Mouse (Mus musculus): ENCODE data around the gene Tnpo2. TPM values are rescaled to one million over a fixed set of nuclear protein-coding genes. Genes with fewer than 3 reads are reported as not detected.

The Tnpo2 gene
- polyA plus RNA-seq (2014; fragmentation: Nextera tagmentation; extraction: Ambion mirVana) = 15.5 and 15.7 TPM in 2 replicates

- DNase-seq (ENCODE audit: low spot score) = peak; percentile 94
- Histone ChIP-seq H3K4me2 (ENCODE audit: low read length) (peak within 1 kb of the TSS; percentile 84), H3K9me3 (ENCODE audit: control insufficient read depth, low read length) (no peaks in the 10 kb centered on the region), H3K4me1 (replicated peaks; ENCODE audit: control insufficient read depth, insufficient read depth, low read length) (peaks cover 14% of the 10 kb centered on the region), H3K4me3 (ENCODE audit: low read depth, low read length) (peak within 1 kb of the TSS; percentile 64), H3K9ac (ENCODE audit: low read length) (peak within 1 kb of the TSS; percentile 69), H3K36me3 (ENCODE audit: control insufficient read depth, insufficient read depth, low read length) (peaks cover 41% of the 10 kb centered on the region), H3K27ac (ENCODE audit: low read depth) (peak within 1 kb of the TSS; percentile 99), H3K27me3 (replicated peaks; ENCODE audit: control insufficient read depth, insufficient read depth, low read length) (no peaks in the 10 kb centered on the region)
- ATAC-seq (replicated peaks; ENCODE audit: low FRiP score, low TSS enrichment, low read depth) = peak; percentile 92
- WGBS = 1% methylated on average over 58 of the region's 59 CpGs
Measured at GRCm38 (mm10) chr8:85036718-85037365, at the start of gene Tnpo2. Gene Tnpo2, plus strand, starts transcription at chr8:85036915.

GRCm38 (mm10) chr8:84987388-84987787, 49.3 kb upstream of the Tnpo2 start:
- Histone ChIP-seq H3K27me3 (replicated peaks; ENCODE audit: control insufficient read depth, insufficient read depth, low read length) (0 out of 2 replicates have a peak, but pooled peaks cover 11% of the 10 kb centered on the region), H3K9me3 (ENCODE audit: control insufficient read depth, low read length) (no peaks in the 10 kb centered on the region), H3K4me2 (ENCODE audit: low read length) (no peak overlapping the region), H3K4me1 (replicated peaks; ENCODE audit: control insufficient read depth, insufficient read depth, low read length) (peaks cover 19% of the 10 kb centered on the region), H3K27ac (ENCODE audit: low read depth) (no peak overlapping the region), H3K9ac (ENCODE audit: low read length) (no peak overlapping the region), H3K4me3 (ENCODE audit: low read depth, low read length) (no peak overlapping the region), H3K36me3 (ENCODE audit: control insufficient read depth, insufficient read depth, low read length) (no peaks in the 10 kb centered on the region)
- ATAC-seq (replicated peaks; ENCODE audit: low FRiP score, low TSS enrichment, low read depth) (no peak), DNase-seq (ENCODE audit: low spot score) (no peak)
- 87% methylated on average over 5 of the region's 5 CpGs for WGBS

GRCm38 (mm10) chr8:84987903-84988302, 48.8 kb upstream of the Tnpo2 start:
- Histone ChIP-seq H3K27me3 (replicated peaks; ENCODE audit: control insufficient read depth, insufficient read depth, low read length) (0 out of 2 replicates have a peak, but pooled peaks cover 11% of the 10 kb centered on the region), H3K4me1 (replicated peaks; ENCODE audit: control insufficient read depth, insufficient read depth, low read length) (peaks cover 19% of the 10 kb centered on the region), H3K27ac (ENCODE audit: low read depth) (no peak overlapping the region), H3K36me3 (ENCODE audit: control insufficient read depth, insufficient read depth, low read length) (no peaks in the 10 kb centered on the region), H3K4me3 (ENCODE audit: low read depth, low read length) (no peak overlapping the region), H3K4me2 (ENCODE audit: low read length) (no peak overlapping the region), H3K9ac (ENCODE audit: low read length) (no peak overlapping the region), H3K9me3 (ENCODE audit: control insufficient read depth, low read length) (no peaks in the 10 kb centered on the region)
- ATAC-seq (replicated peaks; ENCODE audit: low FRiP score, low TSS enrichment, low read depth) (no peak), DNase-seq (ENCODE audit: low spot score) (no peak)
- WGBS = 64% methylated on average over 2 of the region's 2 CpGs

GRCm38 (mm10) chr8:84989311-84989731, 47.4 kb upstream of the Tnpo2 start:
- 0 out of 2 replicates have a peak, but pooled peaks cover 11% of the 10 kb centered on the region for H3K27me3 ChIP-seq (replicated peaks; ENCODE audit: control insufficient read depth, insufficient read depth, low read length)
- H3K9ac ChIP-seq (ENCODE audit: low read length) = no peak overlapping the region
- 7% methylated on average over 15 of the region's 15 CpGs for WGBS
- no peaks in the 10 kb centered on the region for H3K36me3 ChIP-seq (ENCODE audit: control insufficient read depth, insufficient read depth, low read length)
- H3K9me3 ChIP-seq (ENCODE audit: control insufficient read depth, low read length) = no peaks in the 10 kb centered on the region
- DNase-seq (ENCODE audit: low spot score) (no peak), ATAC-seq (replicated peaks; ENCODE audit: low FRiP score, low TSS enrichment, low read depth) (no peak)
- H3K4me1 ChIP-seq (replicated peaks; ENCODE audit: control insufficient read depth, insufficient read depth, low read length) = peaks cover 17% of the 10 kb centered on the region
- peak overlapping the region; percentile 94 for H3K4me2 ChIP-seq (ENCODE audit: low read length)
- peak overlapping the region; percentile 86 for H3K27ac ChIP-seq (ENCODE audit: low read depth)
- peak overlapping the region; percentile 6; the same call in 1 of the 2 replicates for H3K4me3 ChIP-seq (ENCODE audit: low read depth, low read length)

- Histone ChIP-seq H3K4me1 (replicated peaks; ENCODE audit: control insufficient read depth, insufficient read depth, low read length) (peaks cover 12% of the 10 kb centered on the region), H3K9ac (ENCODE audit: low read length) (peak overlapping the region; percentile 69), H3K27me3 (replicated peaks; ENCODE audit: control insufficient read depth, insufficient read depth, low read length) (0 out of 2 replicates have a peak, but pooled peaks cover 11% of the 10 kb centered on the region), H3K4me2 (ENCODE audit: low read length) (peak overlapping the region; percentile 94), H3K36me3 (ENCODE audit: control insufficient read depth, insufficient read depth, low read length) (no peaks in the 10 kb centered on the region), H3K9me3 (ENCODE audit: control insufficient read depth, low read length) (no peaks in the 10 kb centered on the region), H3K27ac (ENCODE audit: low read depth) (peak overlapping the region; percentile 86), H3K4me3 (ENCODE audit: low read depth, low read length) (peak overlapping the region; percentile 60)
- DNase-seq (ENCODE audit: low spot score) = peak; percentile 97
- WGBS = under 1% methylated on average over 15 of the region's 15 CpGs
- peak; percentile 63 for ATAC-seq (replicated peaks; ENCODE audit: low FRiP score, low TSS enrichment, low read depth)
Measured at GRCm38 (mm10) chr8:84989810-84990209, 46.9 kb upstream of the Tnpo2 start.

DNA sequence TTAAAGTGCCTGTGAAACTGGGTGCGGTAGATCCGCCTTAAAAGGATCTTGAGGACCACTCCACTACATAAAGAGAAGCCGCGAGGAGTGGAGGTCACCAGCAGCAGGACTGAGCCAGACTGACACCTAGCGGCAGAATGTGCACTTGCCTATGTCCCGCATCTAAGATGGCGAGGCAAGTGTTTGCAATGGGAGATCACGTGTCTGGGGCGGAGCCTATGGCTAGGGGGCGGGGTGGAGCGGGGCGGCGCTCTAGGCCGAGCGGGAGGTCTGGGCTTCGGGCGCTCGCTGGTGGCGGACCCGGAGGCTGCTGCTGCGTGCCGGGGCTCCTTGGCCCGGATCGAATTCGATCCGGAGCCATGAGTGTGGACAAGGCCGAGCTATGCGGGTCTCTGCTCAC, 46.4 kb upstream of the Tnpo2 start, which contains the start of gene Hook2:
Hook2 (plus strand) TSS at position 255 of the 400 bp plus-strand sequence.
- Histone ChIP-seq H3K36me3 (ENCODE audit: control insufficient read depth, insufficient read depth, low read length) (no peaks in the 10 kb centered on the region), H3K9me3 (ENCODE audit: control insufficient read depth, low read length) (no peaks in the 10 kb centered on the region), H3K27me3 (replicated peaks; ENCODE audit: control insufficient read depth, insufficient read depth, low read length) (0 out of 2 replicates have a peak, but pooled peaks cover 11% of the 10 kb centered on the region), H3K4me1 (replicated peaks; ENCODE audit: control insufficient read depth, insufficient read depth, low read length) (peaks cover 7% of the 10 kb centered on the region; the same call in 1 of the 2 replicates), H3K4me3 (ENCODE audit: low read depth, low read length) (peak within 1 kb of the TSS; percentile 60), H3K4me2 (ENCODE audit: low read length) (peak within 1 kb of the TSS; percentile 94), H3K27ac (ENCODE audit: low read depth) (peak within 1 kb of the TSS; percentile 86), H3K9ac (ENCODE audit: low read length) (peak within 1 kb of the TSS; percentile 69)
- peak; percentile 99 for DNase-seq (ENCODE audit: low spot score)
- under 1% methylated on average over 28 of the region's 28 CpGs for WGBS
- ATAC-seq (replicated peaks; ENCODE audit: low FRiP score, low TSS enrichment, low read depth) = peak; percentile 88

DNA sequence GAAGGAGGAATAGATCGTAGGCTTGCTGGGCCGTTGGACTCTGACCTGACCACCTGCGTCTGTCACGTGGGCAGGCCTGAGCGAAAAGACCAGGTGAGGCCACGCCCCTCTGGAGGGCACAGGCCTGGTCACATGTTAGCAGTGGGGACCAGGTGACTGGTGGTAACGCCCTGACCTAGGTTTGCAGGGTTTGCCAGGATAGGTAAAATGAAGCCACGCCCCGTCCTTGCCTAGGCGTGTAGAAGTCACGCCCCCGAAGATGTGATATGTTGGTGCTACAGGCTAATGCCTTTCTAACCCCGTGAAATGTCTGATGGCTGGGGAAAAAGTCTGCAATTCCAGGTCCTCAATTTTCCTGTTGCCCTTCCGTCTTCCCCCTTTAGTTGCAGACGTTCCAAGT, 45.9 kb upstream of the Tnpo2 start:
- ATAC-seq (replicated peaks; ENCODE audit: low FRiP score, low TSS enrichment, low read depth) (peak; percentile 77), DNase-seq (ENCODE audit: low spot score) (no peak)
- Histone ChIP-seq H3K9ac (ENCODE audit: low read length) (peak overlapping the region; percentile 69), H3K4me2 (ENCODE audit: low read length) (peak overlapping the region; percentile 94), H3K27me3 (replicated peaks; ENCODE audit: control insufficient read depth, insufficient read depth, low read length) (0 out of 2 replicates have a peak, but pooled peaks cover 11% of the 10 kb centered on the region), H3K36me3 (ENCODE audit: control insufficient read depth, insufficient read depth, low read length) (no peaks in the 10 kb centered on the region), H3K4me1 (replicated peaks; ENCODE audit: control insufficient read depth, insufficient read depth, low read length) (peaks cover 3% of the 10 kb centered on the region; the same call in 1 of the 2 replicates), H3K27ac (ENCODE audit: low read depth) (peak overlapping the region; percentile 86), H3K4me3 (ENCODE audit: low read depth, low read length) (peak overlapping the region; percentile 60), H3K9me3 (ENCODE audit: control insufficient read depth, low read length) (no peaks in the 10 kb centered on the region)
- 1% methylated on average over 15 of the region's 15 CpGs for WGBS

DNA sequence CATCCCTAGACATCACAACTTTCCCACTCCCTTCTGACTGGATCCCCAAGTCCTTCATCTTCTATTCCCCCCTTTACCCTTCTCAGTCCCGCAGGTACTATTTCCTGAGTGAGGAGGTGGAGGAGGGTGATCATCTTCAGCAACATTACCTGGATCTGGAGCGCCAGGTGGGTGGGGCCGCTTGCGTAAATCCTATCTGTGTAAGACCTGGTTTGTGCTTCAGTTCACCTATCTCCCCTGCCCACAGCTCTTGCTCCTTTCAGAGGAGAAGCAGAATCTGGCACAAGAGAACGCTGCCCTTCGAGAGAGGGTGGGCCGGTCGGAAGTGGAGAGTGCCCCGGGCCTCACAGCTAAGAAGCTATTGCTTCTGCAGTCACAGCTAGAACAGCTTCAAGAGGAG, 42.3 kb upstream of the Tnpo2 start:
- no peak overlapping the region for H3K4me2 ChIP-seq (ENCODE audit: low read length)
- 87% methylated on average over 9 of the region's 9 CpGs for WGBS

More for the DNA sequence above, 42.3 kb upstream of the Tnpo2 start:
- H3K9me3 ChIP-seq (ENCODE audit: control insufficient read depth, low read length) = no peaks in the 10 kb centered on the region
- no peaks in the 10 kb centered on the region for H3K36me3 ChIP-seq (ENCODE audit: control insufficient read depth, insufficient read depth, low read length)
- no peak overlapping the region for H3K4me3 ChIP-seq (ENCODE audit: low read depth, low read length)
- DNase-seq (ENCODE audit: low spot score) (no peak), ATAC-seq (replicated peaks; ENCODE audit: low FRiP score, low TSS enrichment, low read depth) (no peak)
- H3K27ac ChIP-seq (ENCODE audit: low read depth) = no peak overlapping the region
- no peaks in the 10 kb centered on the region for H3K27me3 ChIP-seq (replicated peaks; ENCODE audit: control insufficient read depth, insufficient read depth, low read length)
- H3K9ac ChIP-seq (ENCODE audit: low read length) = no peak overlapping the region
- 0 out of 2 replicates have a peak, but pooled peaks cover 3% of the 10 kb centered on the region for H3K4me1 ChIP-seq (replicated peaks; ENCODE audit: control insufficient read depth, insufficient read depth, low read length)

All from intestine, embryonic 14.5 days (tissue).